Mouse (Mus musculus) MEL (cell line): ENCODE results near the gene AU040320.

Experiments used
- BHLHE40 ChIP-seq: IDR thresholded peaks from 2 replicates; pipeline ENCODE4 v1.6.1; 2012; ENCODE audit warnings: low read depth, mild to moderate bottlenecking, inconsistent platforms, low read length, improper control_type of control experiment, borderline replicate concordance
- CHD2 ChIP-seq: IDR thresholded peaks from 2 replicates; pipeline ENCODE4 v1.6.1; 2011; ENCODE audit warnings: low read length, improper control_type of control experiment
- CTCF ChIP-seq, 3 experiments: IDR thresholded peaks in 2 of 3; conservative IDR thresholded peaks in 1 of 3; 2 replicates each; pipeline ENCODE4 v1.5.1; 2011 to 2012; ENCODE audit warnings: low read length in 3 of 3, low read depth in 2 of 3, mild to moderate bottlenecking in 2 of 3, improper control_type of control experiment in 1 of 3, inconsistent platforms in 1 of 3, mixed read lengths in 1 of 3, moderate library complexity in 1 of 3; ENCODE audit not compliant: control insufficient read depth in 1 of 3, insufficient read depth in 1 of 3, poor library complexity in 1 of 3, severe bottlenecking in 1 of 3
- EP300 ChIP-seq, 2 experiments: IDR thresholded peaks; 2 replicates each; pipeline ENCODE4 v1.6.1; 2011; ENCODE audit warnings: improper control_type of control experiment in 2 of 2, low read length in 2 of 2, low read depth in 1 of 2, mild to moderate bottlenecking in 1 of 2
- GATA1 ChIP-seq: IDR thresholded peaks from 2 replicates; pipeline ENCODE4 v1.6.1; 2011; ENCODE audit warnings: low read depth, low read length, improper control_type of control experiment
- MAFK ChIP-seq: IDR thresholded peaks from 2 replicates; pipeline ENCODE4 v1.6.1; 2011; ENCODE audit warnings: low read depth, mild to moderate bottlenecking, low read length, improper control_type of control experiment, borderline replicate concordance
- MXI1 ChIP-seq: IDR thresholded peaks from 2 replicates; pipeline ENCODE4 v1.6.1; 2011; ENCODE audit warnings: mild to moderate bottlenecking, low read depth, low read length, improper control_type of control experiment
- NRF1 ChIP-seq: IDR thresholded peaks from 2 replicates; pipeline ENCODE4 v1.6.1; 2014; ENCODE audit warnings: low read depth, mild to moderate bottlenecking, inconsistent platforms, low read length, improper control_type of control experiment, moderate library complexity; ENCODE audit not compliant: poor library complexity, insufficient read depth, severe bottlenecking
- POLR2A ChIP-seq, 2 experiments: IDR thresholded peaks; 2 replicates each; pipeline ENCODE4 v1.6.1; 2011 to 2012; ENCODE audit warnings: low read length in 2 of 2, mild to moderate bottlenecking in 2 of 2, control low read depth in 1 of 2, improper control_type of control experiment in 1 of 2, low read depth in 1 of 2, moderate library complexity in 1 of 2; ENCODE audit not compliant: control insufficient read depth in 1 of 2, insufficient read depth in 1 of 2, poor library complexity in 1 of 2
- TCF12 ChIP-seq: IDR thresholded peaks from 2 replicates; pipeline ENCODE4 v1.6.1; 2014; ENCODE audit warnings: low read depth, mild to moderate bottlenecking, inconsistent platforms, low read length, improper control_type of control experiment, moderate library complexity
- USF1 ChIP-seq: IDR thresholded peaks from 2 replicates; pipeline ENCODE4 v1.6.1; 2014; ENCODE audit warnings: low read depth, mild to moderate bottlenecking, inconsistent platforms, low read length, improper control_type of control experiment, moderate library complexity
- ZC3H11A ChIP-seq: IDR thresholded peaks from 2 replicates; pipeline ENCODE4 v1.6.1; 2012; ENCODE audit warnings: low read depth, mild to moderate bottlenecking, inconsistent platforms, low read length, improper control_type of control experiment
- ZNF384 ChIP-seq: IDR thresholded peaks from 2 replicates; pipeline ENCODE4 v1.6.1; 2012; ENCODE audit warnings: low read depth, mild to moderate bottlenecking, inconsistent platforms, low read length, improper control_type of control experiment

- TF ChIP-seq MXI1, result no peak
- TF ChIP-seq CTCF (IDR thresholded peaks at IDR 0.05 in 2 of 3, conservative IDR thresholded peaks at IDR 0.05 in 1 of 3; ENCODE audit: control insufficient read depth in 1 of 3, insufficient read depth in 1 of 3, low read depth in 2 of 3, low read length in 3 of 3, poor library complexity in 1 of 3, severe bottlenecking in 1 of 3), result no peak
- no peak for TF ChIP-seq ZNF384
- TF ChIP-seq CHD2, result no peak
- TF ChIP-seq ZC3H11A, result no peak
- TF ChIP-seq POLR2A (IDR thresholded peaks at IDR 0.05; ENCODE audit: control insufficient read depth in 1 of 2, insufficient read depth in 1 of 2, low read depth in 1 of 2, low read length in 2 of 2, poor library complexity in 1 of 2), result no peak
- TF ChIP-seq NRF1, result no peak
- no peak for TF ChIP-seq EP300 (IDR thresholded peaks at IDR 0.05; ENCODE audit: low read depth in 1 of 2, low read length in 2 of 2)
- TF ChIP-seq MAFK, result no peak
- no peak for TF ChIP-seq USF1
- no peak for TF ChIP-seq BHLHE40
- no peak for TF ChIP-seq TCF12
- TF ChIP-seq GATA1, result no peak
Observed at GRCm38 (mm10) chr4:126763483-126763882, 10.1 kb downstream of the AU040320 start.
